Mouse (Mus musculus) adrenal gland, adult 18-20 months (tissue): Measurements from ENCODE around the gene Eef2. TPM values are rescaled to one million over a fixed set of nuclear protein-coding genes. Genes with fewer than 3 reads are reported as not detected.
"Not testable (repeated sequence)": the region's sequence is repeated elsewhere in the genome, so short reads cannot be mapped to it uniquely, and the experiment has no call there.

Experiments
- DNase-seq, 2 experiments: peaks; one replicate each; pipeline ENCODE4 v3.0.0; 2021 to 2022; ENCODE audit warnings: low spot score in 2 of 2
- total RNA-seq, 2 experiments: library from RNA; stranded (reverse); gene quantifications; 1 replicate in 1 of 2; 2 replicates in 1 of 2; pipeline ENCODE4 v1.2.3; 2021

Eef2 gene
- total RNA-seq, 2 experiments from 2014 or later = 1,443 to 1,598 TPM

GRCm38 (mm10) chr10:81178927-81179326, 2.5 kb downstream of the Eef2 start:
- no peak for DNase-seq

- DNase-seq = no peak
Measured at GRCm38 (mm10) chr10:81179451-81180342, 3.3 kb downstream of the Eef2 start.

GRCm38 (mm10) chr10:81180946-81181345, 4.5 kb downstream of the Eef2 start:
- DNase-seq = no peak

GRCm38 (mm10) chr10:81181860-81182259, 5.4 kb downstream of the Eef2 start:
- DNase-seq = not testable (repeated sequence)

GRCm38 (mm10) chr10:81182336-81183333, 6.2 kb downstream of the Eef2 start, which contains the start of gene Dapk3:
Gene Dapk3, plus strand, starts transcription at chr10:81183005.
- peak; percentile 87 to 90 for DNase-seq

- DNase-seq = no peak
Measured at GRCm38 (mm10) chr10:81183805-81184204, 7.4 kb downstream of the Eef2 start, which contains the start of gene 4930442H23Rik. Gene 4930442H23Rik, minus strand, starts transcription at chr10:81183849.

GRCm38 (mm10) chr10:81184765-81185164, 8.3 kb downstream of the Eef2 start:
- DNase-seq = no peak

GRCm38 (mm10) chr10:81187161-81187560, 10.7 kb downstream of the Eef2 start:
- DNase-seq = no peak

GRCm38 (mm10) chr10:81189821-81190220, 13.4 kb downstream of the Eef2 start:
- DNase-seq = no peak

- DNase-seq = peak in 1 of 2 experiments; percentile 15
Measured at GRCm38 (mm10) chr10:81190236-81190911, 13.9 kb downstream of the Eef2 start.

GRCm38 (mm10) chr10:81190912-81191321, 14.5 kb downstream of the Eef2 start:
- no peak for DNase-seq

GRCm38 (mm10) chr10:81191342-81191982, 15.0 kb downstream of the Eef2 start:
- DNase-seq = no peak

GRCm38 (mm10) chr10:81192270-81192967, 16.0 kb downstream of the Eef2 start:
- DNase-seq = peak; percentile 78 to 80

- no peak for DNase-seq
Measured at GRCm38 (mm10) chr10:81192968-81193501, 16.6 kb downstream of the Eef2 start.

GRCm38 (mm10) chr10:81193991-81194774, 17.8 kb downstream of the Eef2 start:
- no peak for DNase-seq

- no peak for DNase-seq
Measured at GRCm38 (mm10) chr10:81195300-81195699, 18.9 kb downstream of the Eef2 start.

- DNase-seq = no peak
Measured at GRCm38 (mm10) chr10:81196470-81197065, 20.1 kb downstream of the Eef2 start.

GRCm38 (mm10) chr10:81197305-81197704, 20.9 kb downstream of the Eef2 start:
- DNase-seq = no peak
